Mouse (Mus musculus) cerebellum, adult 2 months (tissue): ENCODE data around the gene Sntb2.

Experiments
- CTCF ChIP-seq: fragments of 200-500 bp; IDR thresholded peaks from 2 replicates; pipeline ENCODE4 v1.5.1; 2011; ENCODE audit warnings: low read depth, mild to moderate bottlenecking, control low read depth, low read length, moderate library complexity, borderline replicate concordance; ENCODE audit not compliant: insufficient read depth
- POLR2A ChIP-seq: fragments of 200-500 bp; IDR thresholded peaks from 2 replicates; pipeline ENCODE4 v1.6.1; 2011; ENCODE audit warnings: low read length, control low read depth, borderline replicate concordance; ENCODE audit not compliant: insufficient read depth

DNA sequence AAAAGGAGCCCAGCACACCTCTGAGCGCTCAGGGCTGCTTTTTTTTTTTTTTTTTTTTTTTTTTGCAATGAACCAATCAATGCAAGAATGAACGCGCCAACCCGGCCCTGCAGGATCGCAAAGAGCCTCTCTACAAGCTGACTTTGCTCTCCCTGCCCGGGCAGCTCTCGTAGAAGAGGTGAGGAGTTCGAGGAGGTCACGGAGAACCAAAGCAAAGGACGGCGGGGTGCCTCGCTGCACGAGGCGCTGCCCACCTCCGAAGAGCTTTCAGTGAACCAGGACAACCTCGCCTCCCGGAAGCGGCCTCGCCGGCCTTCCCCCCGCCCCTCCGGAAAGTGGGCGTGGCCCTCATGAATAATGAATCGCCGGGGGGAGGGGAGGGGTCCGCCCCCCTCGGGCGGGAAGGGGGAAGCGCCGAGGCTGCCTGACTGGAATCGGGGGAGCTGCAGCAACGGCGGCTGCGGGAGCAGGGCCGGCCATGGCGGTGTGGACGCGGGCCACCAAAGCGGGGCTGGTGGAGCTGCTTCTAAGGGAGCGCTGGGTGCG, at the start of gene Sntb2:
- TF ChIP-seq CTCF (no peak), POLR2A (peak; percentile 72)
